Mouse (Mus musculus) spleen, postnatal 14 days (tissue): ENCODE measurements around the gene Kbtbd12.

Experiments
- DNase-seq, 2 experiments: peaks; one replicate each; pipeline ENCODE4 v3.0.0; 2021 to 2022; ENCODE audit warnings: low spot score in 2 of 2

The Kbtbd12 gene

GRCm38 (mm10) chr6:88502030-88502970, 135.4 kb downstream of the Kbtbd12 start:
- no peak for DNase-seq

- DNase-seq, result no peak
Observed at GRCm38 (mm10) chr6:88500405-88500767, 137.4 kb downstream of the Kbtbd12 start.

GRCm38 (mm10) chr6:88499481-88500404, 138.0 kb downstream of the Kbtbd12 start:
- DNase-seq, result peak; percentile 33 to 57
